Mouse (Mus musculus): ENCODE measurements around the gene Arhgef3. TPM values are rescaled to one million over a fixed set of nuclear protein-coding genes. Genes with fewer than 3 reads are reported as not detected.

Gene Arhgef3
- polyA plus RNA-seq, 1 experiment from 2014 or later, result 8.4 TPM

DNA sequence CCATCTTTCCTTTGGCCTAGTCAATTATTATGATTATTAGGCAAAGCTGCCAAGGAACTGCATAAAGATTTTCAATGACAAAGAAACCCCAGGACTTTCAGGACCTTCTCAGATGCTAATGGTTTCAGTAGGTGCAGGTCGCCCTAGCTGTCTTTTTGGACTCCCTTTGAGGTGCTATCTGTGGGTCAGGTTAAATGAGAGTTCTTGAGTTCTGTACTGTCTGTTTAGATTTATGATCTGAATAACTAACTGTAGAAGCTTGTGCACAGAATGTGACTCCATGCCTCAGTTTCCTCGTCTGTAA lies 158.1 kb downstream of the Arhgef3 start:
- H3K4me3 ChIP-seq, result no peak overlapping the region
- peaks cover 11% of the 10 kb centered on the region; the same call in 1 of the 2 replicates for H3K4me1 ChIP-seq
- no peak overlapping the region for H3K27ac ChIP-seq
- H3K27me3 ChIP-seq (ENCODE audit: low read depth, poor library complexity, severe bottlenecking), result no peaks in the 10 kb centered on the region
- H3K36me3 ChIP-seq, result no peaks in the 10 kb centered on the region
- H3K9me3 ChIP-seq (replicated peaks), result no peaks in the 10 kb centered on the region
- no peak for DNase-seq (ENCODE audit: low spot score)
- 84% methylated on average over 2 of the region's 2 CpGs for WGBS

DNA sequence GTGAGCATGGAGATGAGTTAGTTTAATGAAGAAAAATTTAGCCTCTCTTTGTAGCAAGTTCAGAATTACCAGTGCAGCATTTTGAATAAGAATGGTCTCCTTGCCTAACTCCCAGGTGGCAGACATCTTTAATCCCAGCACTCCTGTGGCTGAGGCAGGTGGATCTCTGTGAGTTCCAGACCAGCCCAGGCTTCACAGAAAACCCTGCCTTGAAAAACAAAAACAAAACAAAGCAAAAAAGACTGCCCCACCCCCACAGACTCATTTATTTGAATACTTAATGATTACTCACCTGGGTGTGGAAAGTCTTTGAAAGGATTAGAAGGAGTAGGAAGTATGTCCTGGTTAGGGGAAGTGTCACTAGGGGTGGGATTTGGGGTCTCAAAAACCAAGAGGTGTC lies 158.5 kb downstream of the Arhgef3 start:
- DNase-seq (ENCODE audit: low spot score), result no peak
- H3K27ac ChIP-seq, result no peak overlapping the region
- no peaks in the 10 kb centered on the region for H3K9me3 ChIP-seq (replicated peaks)
- no peak overlapping the region for H3K4me3 ChIP-seq
- peaks cover 11% of the 10 kb centered on the region; the same call in 1 of the 2 replicates for H3K4me1 ChIP-seq
- H3K27me3 ChIP-seq (ENCODE audit: low read depth, poor library complexity, severe bottlenecking), result no peaks in the 10 kb centered on the region
- no peaks in the 10 kb centered on the region for H3K36me3 ChIP-seq

DNA sequence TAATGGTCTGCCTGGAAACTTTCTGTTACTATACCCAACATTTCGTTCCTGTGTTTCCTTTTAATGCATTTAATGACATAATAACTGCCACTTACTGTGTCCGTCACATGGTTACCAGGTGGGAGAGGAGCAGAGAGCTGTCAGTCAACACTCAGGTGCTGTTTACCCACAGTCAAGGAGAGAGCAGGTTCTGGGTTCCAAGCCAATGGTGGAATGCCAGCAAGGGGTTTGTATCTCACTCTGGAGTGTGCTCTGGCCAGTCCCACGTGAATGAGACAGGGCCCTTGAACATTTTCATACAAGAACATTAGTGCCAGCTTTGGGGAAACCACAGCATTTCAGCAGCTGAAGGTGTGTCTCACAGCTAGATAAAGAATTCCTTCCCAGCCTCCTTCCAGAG lies 162.6 kb downstream of the Arhgef3 start:
- WGBS, result 82% methylated on average over 3 of the region's 3 CpGs
- Histone ChIP-seq H3K36me3 (no peaks in the 10 kb centered on the region), H3K4me1 (peaks cover 19% of the 10 kb centered on the region), H3K27me3 (ENCODE audit: low read depth, poor library complexity, severe bottlenecking) (no peaks in the 10 kb centered on the region), H3K4me3 (no peak overlapping the region), H3K9me3 (replicated peaks) (no peaks in the 10 kb centered on the region), H3K27ac (no peak overlapping the region)
- DNase-seq (ENCODE audit: low spot score), result no peak

DNA sequence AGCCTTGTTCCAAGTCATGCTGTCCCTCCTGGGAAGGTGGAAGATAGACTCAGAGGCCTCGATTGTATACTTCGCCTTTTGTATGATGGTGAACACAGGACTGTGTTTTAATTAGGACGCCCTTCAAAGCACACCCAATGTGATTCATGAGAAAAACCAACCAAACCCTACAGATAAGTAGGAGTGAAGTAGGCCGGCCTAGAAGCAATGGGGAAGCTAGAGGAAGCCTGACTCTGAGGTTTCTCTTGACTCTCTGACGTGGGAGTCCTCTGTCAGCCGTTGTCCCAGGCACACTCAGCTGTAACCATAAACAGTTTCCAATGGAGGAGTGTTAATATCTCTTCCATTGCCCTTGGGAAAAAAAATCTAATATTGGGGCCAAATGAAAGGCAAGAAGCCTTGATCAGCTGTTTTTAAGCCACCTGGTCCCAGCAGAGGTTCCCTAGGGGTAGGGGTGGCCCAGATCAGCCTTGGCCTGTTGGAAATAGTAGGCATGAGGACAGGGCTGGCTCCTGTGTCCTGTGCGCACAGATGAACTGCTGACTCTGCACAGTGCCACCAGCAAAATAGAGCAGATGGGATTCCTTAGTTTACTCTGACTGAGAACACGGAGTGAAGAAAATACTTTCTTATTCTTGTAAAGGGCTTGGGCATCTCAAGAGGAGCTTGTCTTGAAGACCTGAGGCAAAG lies 165.6 kb downstream of the Arhgef3 start:
- DNase-seq (ENCODE audit: low spot score), result no peak
- Histone ChIP-seq H3K27ac (no peak overlapping the region), H3K4me1 (peaks cover 21% of the 10 kb centered on the region), H3K9me3 (replicated peaks) (no peaks in the 10 kb centered on the region), H3K36me3 (no peaks in the 10 kb centered on the region), H3K4me3 (no peak overlapping the region), H3K27me3 (ENCODE audit: low read depth, poor library complexity, severe bottlenecking) (no peaks in the 10 kb centered on the region)
- 94% methylated on average over 8 of the region's 8 CpGs for WGBS

DNA sequence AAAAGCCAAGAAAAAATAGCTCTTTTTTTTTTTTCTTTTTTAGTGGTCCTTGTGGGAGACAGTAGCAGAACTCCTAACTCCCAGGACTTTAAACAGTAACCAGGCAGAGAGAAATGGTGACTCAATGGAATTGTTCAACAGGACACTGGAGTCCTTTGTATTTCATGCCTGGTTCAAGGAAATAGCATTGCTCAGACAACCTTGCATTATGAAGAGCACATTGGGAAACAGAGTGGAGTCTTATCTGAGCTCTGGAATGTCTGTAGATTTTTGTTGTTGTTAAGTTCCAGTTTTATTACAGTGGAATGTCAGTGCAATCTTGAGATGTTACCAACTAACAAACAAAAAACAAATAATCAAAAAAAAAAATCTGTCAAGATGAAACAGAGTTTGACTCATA lies 169.3 kb downstream of the Arhgef3 start:
- no peak for DNase-seq (ENCODE audit: low spot score)
- no peaks in the 10 kb centered on the region for H3K36me3 ChIP-seq
- no peaks in the 10 kb centered on the region for H3K27me3 ChIP-seq (ENCODE audit: low read depth, poor library complexity, severe bottlenecking)
- no peaks in the 10 kb centered on the region for H3K9me3 ChIP-seq (replicated peaks)
- peaks cover 38% of the 10 kb centered on the region for H3K4me1 ChIP-seq
- no peak overlapping the region for H3K27ac ChIP-seq
- no peak overlapping the region for H3K4me3 ChIP-seq

DNA sequence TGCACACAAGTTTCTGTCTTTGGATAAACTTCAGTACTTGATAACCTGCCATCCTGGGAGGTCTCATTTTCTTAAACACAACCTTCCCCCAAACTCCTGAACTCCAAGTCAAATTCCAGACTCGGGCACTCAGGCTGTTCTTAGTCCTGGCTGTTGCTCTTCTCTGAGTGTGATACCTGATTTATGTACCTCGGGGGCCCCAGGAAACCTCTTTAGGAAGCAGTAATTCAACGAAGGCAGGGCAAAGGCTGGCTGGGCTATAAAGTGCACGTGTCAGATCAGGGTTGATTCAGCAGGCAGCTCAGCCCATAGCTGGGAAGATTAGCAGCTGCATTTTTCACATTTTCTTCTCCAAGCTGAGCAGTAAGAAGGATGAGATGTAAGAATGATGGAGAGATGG lies 171.5 kb downstream of the Arhgef3 start:
- Histone ChIP-seq H3K9me3 (replicated peaks) (no peaks in the 10 kb centered on the region), H3K4me3 (no peak overlapping the region), H3K27me3 (ENCODE audit: low read depth, poor library complexity, severe bottlenecking) (no peaks in the 10 kb centered on the region), H3K4me1 (peaks cover 28% of the 10 kb centered on the region), H3K27ac (no peak overlapping the region), H3K36me3 (no peaks in the 10 kb centered on the region)
- 7% methylated on average over 4 of the region's 4 CpGs for WGBS
- peak; percentile 42 for DNase-seq (ENCODE audit: low spot score)

DNA sequence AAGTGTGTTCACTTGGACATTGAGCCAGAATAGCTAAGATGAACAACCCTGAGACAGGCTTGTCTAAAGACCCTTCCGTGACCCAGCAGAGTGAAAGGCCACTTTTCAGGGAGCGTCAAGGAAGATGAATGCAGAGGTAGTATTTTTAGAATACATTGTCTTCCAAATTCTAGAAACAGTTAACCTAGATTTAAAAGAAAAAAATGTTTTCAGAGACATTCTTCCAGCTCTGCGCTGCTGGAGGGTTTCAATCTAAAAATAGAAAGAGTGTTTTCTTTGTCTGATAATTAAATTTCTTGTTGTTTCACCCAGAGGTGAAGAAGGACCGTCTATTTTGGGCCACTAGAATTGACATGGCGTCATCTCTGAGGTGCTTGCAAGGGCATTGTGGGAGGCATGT lies 174.4 kb downstream of the Arhgef3 start:
- DNase-seq (ENCODE audit: low spot score), result no peak
- 87% methylated on average over 5 of the region's 5 CpGs for WGBS

DNA sequence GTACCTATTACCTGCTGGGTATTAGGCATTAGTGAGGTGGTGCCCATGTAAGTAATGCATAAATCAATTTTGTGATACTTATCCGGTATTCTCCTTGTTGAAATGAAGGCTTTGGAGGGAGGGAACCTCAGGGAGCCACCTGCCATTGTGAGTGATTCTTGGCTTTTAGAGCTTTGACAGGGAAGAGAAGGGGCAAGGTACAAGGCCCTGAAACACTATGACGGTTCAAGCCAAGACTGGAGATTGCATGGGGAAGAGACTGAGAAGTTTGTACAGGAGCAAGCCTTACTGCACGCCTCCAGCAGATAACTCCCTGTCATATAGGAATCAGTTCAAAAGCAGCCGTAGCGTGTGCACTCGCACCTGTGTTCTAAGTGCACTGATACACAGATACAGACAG lies 177.4 kb downstream of the Arhgef3 start:
- Histone ChIP-seq H3K27ac (no peak overlapping the region), H3K4me3 (no peak overlapping the region), H3K36me3 (no peaks in the 10 kb centered on the region), H3K9me3 (replicated peaks) (no peaks in the 10 kb centered on the region), H3K27me3 (ENCODE audit: low read depth, poor library complexity, severe bottlenecking) (no peaks in the 10 kb centered on the region), H3K4me1 (peaks cover under 1% of the 10 kb centered on the region)
- WGBS, result 91% methylated on average over 6 of the region's 6 CpGs
- DNase-seq (ENCODE audit: low spot score), result no peak

More for the DNA sequence above, 174.4 kb downstream of the Arhgef3 start:
- Histone ChIP-seq H3K36me3 (no peaks in the 10 kb centered on the region), H3K4me3 (no peak overlapping the region), H3K27ac (no peak overlapping the region), H3K9me3 (replicated peaks) (no peaks in the 10 kb centered on the region), H3K27me3 (ENCODE audit: low read depth, poor library complexity, severe bottlenecking) (no peaks in the 10 kb centered on the region), H3K4me1 (peaks cover 17% of the 10 kb centered on the region)

DNA sequence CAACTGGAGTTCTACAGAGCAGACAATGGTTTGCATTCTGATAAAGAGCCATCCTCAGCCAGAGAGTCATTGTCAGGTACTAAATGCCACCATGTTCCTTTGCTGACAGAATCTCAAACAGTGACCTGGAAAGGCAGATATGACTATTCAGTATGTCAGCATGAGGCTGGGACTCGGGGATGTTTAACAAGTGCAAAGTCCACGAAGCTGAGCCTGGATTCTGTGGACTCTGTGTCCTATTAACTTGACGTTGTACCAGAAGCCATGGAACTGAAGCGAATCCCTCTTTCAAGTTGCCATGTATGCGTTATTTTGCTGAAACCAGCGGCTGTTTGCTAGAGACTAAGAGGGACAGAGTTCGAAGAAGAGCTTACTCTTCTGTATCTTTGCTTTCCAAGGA lies 181.1 kb downstream of the Arhgef3 start:
- WGBS, result 90% methylated on average over 7 of the region's 7 CpGs
- no peak overlapping the region for H3K4me3 ChIP-seq

DNA sequence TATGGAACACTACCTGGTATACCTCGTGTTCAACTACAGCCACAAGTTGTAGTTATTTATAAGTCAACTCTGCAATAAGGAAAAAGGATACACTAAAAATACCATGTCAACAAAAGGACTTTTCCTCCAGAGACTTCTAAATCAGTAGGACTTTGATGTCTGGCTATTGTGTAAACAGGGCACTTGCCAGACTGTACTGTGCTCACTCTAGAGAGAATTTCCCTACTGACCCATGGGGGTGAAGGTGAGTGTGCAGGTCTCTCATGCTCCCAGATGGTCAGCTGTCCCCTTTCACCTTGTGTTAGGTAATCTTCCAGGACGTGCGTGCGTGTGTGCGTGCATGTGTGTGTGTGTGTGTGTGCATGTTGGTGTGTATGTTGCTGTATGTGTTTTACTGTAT lies 182.3 kb downstream of the Arhgef3 start:
- H3K9me3 ChIP-seq (replicated peaks), result no peaks in the 10 kb centered on the region
- no peaks in the 10 kb centered on the region for H3K27me3 ChIP-seq (ENCODE audit: low read depth, poor library complexity, severe bottlenecking)
- no peak for DNase-seq (ENCODE audit: low spot score)
- H3K4me3 ChIP-seq, result no peak overlapping the region
- H3K27ac ChIP-seq, result no peak overlapping the region
- no peaks in the 10 kb centered on the region for H3K36me3 ChIP-seq
- H3K4me1 ChIP-seq, result no peaks in the 10 kb centered on the region
- WGBS, result 85% methylated on average over 5 of the region's 5 CpGs

More for the DNA sequence above, 181.1 kb downstream of the Arhgef3 start:
- no peak for DNase-seq (ENCODE audit: low spot score)
- Histone ChIP-seq H3K4me1 (no peaks in the 10 kb centered on the region), H3K36me3 (no peaks in the 10 kb centered on the region), H3K27me3 (ENCODE audit: low read depth, poor library complexity, severe bottlenecking) (no peaks in the 10 kb centered on the region), H3K9me3 (replicated peaks) (no peaks in the 10 kb centered on the region), H3K27ac (no peak overlapping the region)

DNA sequence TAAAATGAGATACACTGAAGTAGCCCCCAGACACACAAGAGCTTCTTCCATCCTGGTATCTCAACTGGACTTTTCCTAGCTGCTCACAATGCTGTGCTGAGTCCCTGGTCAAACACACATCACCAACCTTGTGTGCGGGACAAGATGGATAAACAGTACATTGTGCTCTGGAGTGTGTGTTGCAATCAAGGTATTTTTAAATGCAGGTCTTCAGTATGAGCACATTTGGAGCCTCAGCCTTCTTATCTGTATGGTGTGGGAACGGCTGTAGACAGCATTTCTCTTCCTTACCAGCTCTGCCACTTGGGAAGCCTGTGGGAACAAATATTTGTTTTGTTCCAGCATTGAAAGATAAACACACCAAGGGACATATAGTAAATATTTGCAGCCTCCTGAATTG lies 184.2 kb downstream of the Arhgef3 start:
- Histone ChIP-seq H3K4me3 (no peak overlapping the region), H3K27ac (no peak overlapping the region), H3K9me3 (replicated peaks) (no peaks in the 10 kb centered on the region), H3K4me1 (no peaks in the 10 kb centered on the region), H3K27me3 (ENCODE audit: low read depth, poor library complexity, severe bottlenecking) (no peaks in the 10 kb centered on the region), H3K36me3 (no peaks in the 10 kb centered on the region)
- WGBS, result 79% methylated on average over 2 of the region's 2 CpGs
- no peak for DNase-seq (ENCODE audit: low spot score)

DNA sequence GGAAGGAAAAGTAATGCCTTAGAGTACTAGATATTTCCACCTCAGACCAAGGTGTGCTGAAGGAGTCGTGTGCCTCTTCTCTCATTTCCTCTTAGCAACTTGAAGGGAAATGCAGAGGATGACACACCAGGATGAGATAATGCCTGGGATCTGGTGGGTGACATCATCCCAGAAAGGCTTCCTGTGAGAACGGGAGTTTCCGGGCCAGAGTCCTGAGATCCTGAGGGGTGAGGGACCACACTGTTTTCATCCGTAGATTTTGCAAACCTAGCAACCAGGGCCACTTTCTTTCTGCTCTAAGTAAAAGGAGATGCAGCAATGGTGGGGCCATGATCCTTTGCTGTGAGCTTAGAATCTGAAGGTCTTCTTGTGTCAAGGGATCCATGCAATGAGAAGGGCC lies 185.0 kb downstream of the Arhgef3 start:
- DNase-seq (ENCODE audit: low spot score), result no peak

DNA sequence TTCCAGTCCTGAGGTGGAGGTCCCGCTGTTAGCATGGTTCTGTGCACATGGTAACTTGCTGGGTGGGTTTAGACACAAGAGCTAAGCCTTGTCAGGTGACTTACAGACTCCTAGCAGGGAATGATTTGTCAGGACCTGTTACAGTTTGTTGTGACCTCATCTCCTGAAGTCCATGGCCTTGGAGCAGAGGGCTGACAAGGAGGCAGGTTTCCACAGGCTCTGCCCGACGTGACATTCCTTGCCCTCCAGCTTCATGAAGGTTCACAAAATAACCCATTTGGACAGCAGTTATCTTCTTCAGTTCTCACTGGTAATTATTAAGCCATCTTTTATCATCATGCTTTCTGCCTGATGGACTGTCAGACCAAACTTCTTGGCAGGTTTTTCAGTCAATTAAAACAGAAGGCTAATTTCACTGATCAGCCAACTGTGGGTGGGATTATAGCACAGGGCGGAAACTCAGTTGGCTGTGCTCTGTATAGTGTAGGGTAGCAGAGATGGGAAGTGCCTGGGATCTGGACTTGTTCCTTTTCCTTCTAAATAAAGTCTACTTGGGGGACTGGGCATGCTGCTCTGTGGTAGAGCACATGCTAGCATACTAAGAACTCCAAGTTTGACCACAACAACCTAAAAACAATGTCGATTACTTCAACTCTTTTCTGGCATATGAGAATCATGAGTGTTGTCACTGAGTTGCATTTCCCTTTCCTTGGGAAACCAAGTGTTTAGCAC lies 187.2 kb downstream of the Arhgef3 start:
- Histone ChIP-seq H3K27me3 (ENCODE audit: low read depth, poor library complexity, severe bottlenecking) (no peaks in the 10 kb centered on the region), H3K4me3 (no peak overlapping the region), H3K4me1 (no peaks in the 10 kb centered on the region), H3K36me3 (no peaks in the 10 kb centered on the region), H3K27ac (no peak overlapping the region), H3K9me3 (replicated peaks) (no peaks in the 10 kb centered on the region)
- WGBS, result 81% methylated on average over 5 of the region's 5 CpGs
- no peak for DNase-seq (ENCODE audit: low spot score)

More for the DNA sequence above, 185.0 kb downstream of the Arhgef3 start:
- Histone ChIP-seq H3K9me3 (replicated peaks) (no peaks in the 10 kb centered on the region), H3K27ac (no peak overlapping the region), H3K4me3 (no peak overlapping the region), H3K36me3 (no peaks in the 10 kb centered on the region), H3K4me1 (no peaks in the 10 kb centered on the region), H3K27me3 (ENCODE audit: low read depth, poor library complexity, severe bottlenecking) (no peaks in the 10 kb centered on the region)
- WGBS, result 77% methylated on average over 4 of the region's 4 CpGs

DNA sequence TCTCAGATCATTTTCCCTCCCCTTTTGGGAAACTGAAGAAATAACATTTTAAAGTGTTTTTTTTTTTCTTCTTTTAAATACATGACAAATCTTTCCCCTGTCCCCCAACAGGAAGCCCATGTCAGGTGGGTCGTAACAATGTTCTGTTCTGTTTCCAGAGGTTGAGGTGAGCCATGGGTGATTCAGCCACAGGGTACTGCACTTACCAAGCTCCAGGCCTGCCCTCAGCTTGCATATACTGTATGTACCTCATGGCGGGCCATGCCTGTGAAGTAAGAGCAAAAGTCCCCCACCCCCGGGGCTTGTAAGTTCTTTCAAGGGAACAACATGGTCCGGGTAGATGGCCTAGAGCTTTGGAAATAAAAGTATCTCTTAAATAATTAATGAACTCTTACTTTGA lies 188.6 kb downstream of the Arhgef3 start:
- Histone ChIP-seq H3K4me1 (no peaks in the 10 kb centered on the region), H3K36me3 (no peaks in the 10 kb centered on the region), H3K27me3 (ENCODE audit: low read depth, poor library complexity, severe bottlenecking) (no peaks in the 10 kb centered on the region), H3K9me3 (replicated peaks) (no peaks in the 10 kb centered on the region), H3K4me3 (no peak overlapping the region), H3K27ac (no peak overlapping the region)
- WGBS, result 73% methylated on average over 4 of the region's 4 CpGs
- DNase-seq (ENCODE audit: low spot score), result no peak
